Mouse (Mus musculus) frontal cortex, postnatal 14 days (tissue): ENCODE data around the gene Irgc1.

Experiments
- DNase-seq, 2 experiments: peaks; one replicate each; pipeline ENCODE4 v3.0.0; 2022; ENCODE audit warnings: low spot score in 2 of 2

Irgc1 gene

GRCm38 (mm10) chr7:24400082-24400452 lies 52.0 kb downstream of the Irgc1 start:
- no peak for DNase-seq

- DNase-seq, result peak; percentile 93 to 95
Observed at GRCm38 (mm10) chr7:24399256-24400081, 52.6 kb downstream of the Irgc1 start, which contains the start of gene Smg9. Gene Smg9, plus strand, starts transcription at chr7:24399619.

DNA sequence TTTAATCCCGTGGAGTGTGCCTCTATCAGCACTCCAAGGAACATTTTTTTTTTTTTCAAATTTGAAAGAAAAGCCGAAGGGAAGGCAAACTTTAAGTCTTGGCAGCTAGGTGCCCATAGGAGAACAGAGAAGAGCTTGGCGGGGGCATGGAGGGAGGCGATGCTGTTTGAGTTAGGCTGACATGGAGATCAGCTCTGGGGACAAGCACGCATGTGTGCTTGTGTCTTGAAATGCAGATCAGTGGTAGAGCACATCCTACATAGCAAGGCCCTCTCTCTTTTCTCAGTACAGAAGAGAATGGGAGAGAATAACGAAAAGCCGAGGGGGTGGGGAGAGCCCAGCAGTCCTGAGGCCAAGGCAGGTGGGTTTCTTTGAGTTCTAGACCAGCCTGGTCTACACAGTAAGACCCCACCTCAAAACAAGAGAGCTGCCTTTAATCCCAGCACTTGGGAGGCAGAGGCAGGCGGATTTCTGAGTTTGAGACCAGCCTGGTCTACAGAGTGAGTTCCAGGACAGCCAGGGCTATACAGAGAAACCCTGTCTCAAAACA lies 53.7 kb downstream of the Irgc1 start:
- DNase-seq, result no peak

- no peak for DNase-seq
Observed at GRCm38 (mm10) chr7:24396832-24397231, 55.3 kb downstream of the Irgc1 start.

GRCm38 (mm10) chr7:24394475-24395161 lies 57.5 kb downstream of the Irgc1 start:
- no peak for DNase-seq

GRCm38 (mm10) chr7:24394054-24394453 lies 58.0 kb downstream of the Irgc1 start:
- no peak for DNase-seq

DNA sequence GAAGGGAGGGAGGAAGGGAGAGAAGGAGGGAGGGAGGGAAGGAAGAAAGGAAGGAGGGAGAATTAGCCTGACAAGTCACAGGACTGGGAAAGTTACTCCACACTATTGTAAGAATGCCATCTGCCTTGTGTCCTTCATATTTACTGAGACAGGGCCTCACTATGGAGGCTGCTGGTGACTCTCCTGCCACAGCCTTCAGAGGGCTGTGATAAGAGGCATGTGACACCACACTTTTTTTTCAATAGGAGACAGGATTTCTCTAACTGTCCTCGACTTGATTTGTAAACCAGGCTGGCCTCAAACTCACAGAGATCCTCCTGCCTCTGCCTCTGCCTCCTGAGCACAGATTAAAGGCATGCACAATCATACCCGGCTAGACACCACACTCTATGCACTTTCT lies 60.4 kb downstream of the Irgc1 start:
- no peak for DNase-seq

- DNase-seq, result no peak
Observed at GRCm38 (mm10) chr7:24391077-24391476, 61.0 kb downstream of the Irgc1 start.

DNA sequence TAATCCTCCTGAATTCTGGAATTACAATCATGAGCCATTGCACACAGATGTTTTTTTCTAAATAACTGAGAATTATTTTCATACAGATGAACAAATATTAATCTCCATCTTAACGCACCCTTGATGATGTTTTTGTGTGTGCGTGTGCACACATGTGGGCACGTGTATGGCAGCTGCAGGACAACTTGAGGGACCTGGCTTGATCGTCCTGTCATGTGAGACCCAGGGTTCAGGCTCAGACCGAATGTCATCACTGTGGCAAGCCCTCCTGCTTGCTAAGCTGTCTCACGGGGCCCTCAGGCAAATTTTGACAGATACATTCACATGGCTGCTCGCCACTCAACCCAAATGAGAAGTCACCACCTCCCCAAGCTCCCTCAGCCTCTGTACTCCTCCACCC lies 61.6 kb downstream of the Irgc1 start:
- DNase-seq, result no peak

- DNase-seq, result no peak
Observed at GRCm38 (mm10) chr7:24389516-24390187, 62.4 kb downstream of the Irgc1 start.

GRCm38 (mm10) chr7:24387059-24387556 lies 65.0 kb downstream of the Irgc1 start:
- no peak for DNase-seq

GRCm38 (mm10) chr7:24384827-24385226 lies 67.3 kb downstream of the Irgc1 start:
- DNase-seq, result peak in 1 of 2 experiments; percentile 66

DNA sequence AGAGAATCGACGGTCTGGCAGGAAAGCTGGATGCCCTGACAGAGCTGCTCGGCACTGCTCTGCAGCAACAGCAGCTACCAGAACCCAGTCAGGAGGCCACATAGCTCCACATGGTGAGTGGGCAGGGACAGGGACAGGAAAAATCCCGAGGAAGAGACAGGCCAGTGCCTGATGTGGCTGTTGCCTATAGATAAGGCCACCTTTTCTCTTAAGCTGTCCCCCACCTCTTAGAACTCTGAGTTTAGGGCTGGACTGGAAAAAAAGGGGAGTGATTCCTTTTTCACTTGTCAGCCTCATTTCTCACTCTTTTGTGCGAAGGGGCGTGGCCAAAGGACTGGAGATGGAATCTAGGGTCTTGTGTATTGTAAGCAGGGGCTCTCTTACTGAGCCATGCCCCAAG lies 68.0 kb downstream of the Irgc1 start:
- DNase-seq, result no peak

DNA sequence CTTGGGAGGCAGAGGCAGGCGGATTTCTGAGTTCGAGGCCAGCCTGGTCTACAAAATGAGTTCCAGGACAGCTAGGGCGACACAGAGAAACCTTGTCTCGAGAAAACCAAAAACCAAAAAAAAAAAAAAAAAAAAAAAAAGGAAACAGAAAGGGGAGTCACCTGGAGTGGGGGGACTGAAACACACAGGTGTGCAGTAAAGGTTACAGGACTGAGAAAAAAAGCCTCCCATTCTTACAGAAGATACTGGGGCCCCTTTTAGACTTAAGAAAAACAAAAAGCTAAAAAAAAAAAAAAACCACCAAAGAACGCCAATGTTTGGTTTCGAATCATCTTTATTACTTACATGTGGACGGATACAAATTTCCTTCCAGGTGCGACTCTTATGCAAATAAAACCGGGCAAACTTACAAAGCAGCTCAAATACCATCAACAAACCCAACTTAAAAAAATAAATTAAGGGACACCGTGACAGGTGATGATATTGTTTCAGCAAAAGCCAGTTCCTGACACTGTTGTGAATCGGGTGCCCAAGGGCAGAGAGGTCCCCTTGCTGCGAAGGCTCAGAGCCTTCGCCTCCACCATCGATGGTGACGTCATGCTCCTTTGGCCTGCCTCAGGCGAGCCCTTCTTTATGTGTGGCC lies 69.2 kb downstream of the Irgc1 start:
- no peak for DNase-seq
